Mouse (Mus musculus): ENCODE measurements at regions not wholly inside any gene's neighbourhood (a gene's known extent, or its start where the extent isn't known, plus 50 kb on each side); places are given as distances from the start of the nearest gene placed in this dataset.
A peak's percentile ranks its signal among the peaks of the same experiment; 100 is the strongest.
"Not testable (repeated sequence)": the region's sequence is repeated elsewhere in the genome, so short reads cannot be mapped to it uniquely, and the experiment has no call there.

- DNase-seq = peak; percentile 64
Observed at GRCm38 (mm10) chrX:99732526-99732925, 88.3 kb upstream of the Tmem28 start.

GRCm38 (mm10) chrX:99725101-99725500 lies 95.7 kb upstream of the Tmem28 start:
- DNase-seq = no peak

DNA sequence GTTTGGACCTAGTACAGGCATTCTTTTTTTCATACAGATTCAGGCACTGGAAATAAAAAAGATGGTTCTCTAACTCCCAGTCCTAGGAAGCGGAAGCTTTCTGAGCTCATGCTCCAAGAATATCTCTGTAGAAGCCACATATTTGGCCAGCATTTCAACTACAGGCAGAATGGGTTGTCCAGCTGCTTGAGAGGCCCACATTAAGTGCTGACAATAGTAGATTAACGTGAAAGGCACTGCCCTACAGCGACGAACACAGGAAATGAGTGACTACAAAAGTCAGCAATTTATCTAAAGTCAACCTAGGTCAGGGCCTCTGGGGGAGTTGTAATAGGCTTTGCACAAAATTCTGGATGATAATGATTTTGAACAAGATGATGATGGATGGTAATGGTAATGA lies 125.5 kb upstream of the Tmem28 start:
- DNase-seq = no peak

DNA sequence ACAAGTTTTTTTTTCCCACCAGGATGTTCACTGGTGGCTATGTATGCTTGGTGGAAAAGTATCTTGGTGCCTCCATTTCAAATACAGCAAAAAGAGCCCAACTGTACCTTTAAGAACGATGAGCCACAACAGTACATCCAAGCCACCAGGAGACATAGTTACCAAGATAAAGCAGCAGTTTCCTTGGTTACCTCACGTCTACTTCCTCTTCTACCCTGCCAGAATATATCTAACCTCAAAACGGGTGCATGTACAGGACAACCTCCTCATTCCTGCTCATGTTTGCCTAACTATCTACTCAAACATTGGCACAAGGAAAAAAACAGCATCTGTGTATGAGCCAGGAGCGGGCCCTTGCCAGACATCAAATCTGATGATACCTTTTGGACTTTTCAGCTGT lies 129.8 kb upstream of the Tmem28 start:
- no peak for DNase-seq

DNA sequence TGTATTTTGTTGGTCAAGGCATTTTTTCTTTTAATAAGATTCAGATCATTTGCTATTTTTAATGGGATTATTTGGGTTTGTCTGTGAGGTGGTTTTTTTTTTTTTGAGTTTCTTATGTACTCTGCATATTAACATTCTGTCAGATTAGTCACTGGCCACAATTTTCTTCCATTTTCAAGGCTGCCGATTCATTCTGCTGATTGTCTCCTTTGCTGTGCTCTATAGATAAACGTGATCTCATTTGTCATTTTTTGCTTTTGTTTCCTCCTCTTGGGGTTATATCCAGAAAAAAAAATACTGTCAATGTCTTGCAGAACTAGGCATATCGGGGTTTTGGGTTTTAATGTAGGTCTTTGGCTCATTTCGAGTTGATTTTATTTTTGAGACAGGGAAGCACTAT lies 131.1 kb upstream of the Tmem28 start:
- DNase-seq = no peak

DNA sequence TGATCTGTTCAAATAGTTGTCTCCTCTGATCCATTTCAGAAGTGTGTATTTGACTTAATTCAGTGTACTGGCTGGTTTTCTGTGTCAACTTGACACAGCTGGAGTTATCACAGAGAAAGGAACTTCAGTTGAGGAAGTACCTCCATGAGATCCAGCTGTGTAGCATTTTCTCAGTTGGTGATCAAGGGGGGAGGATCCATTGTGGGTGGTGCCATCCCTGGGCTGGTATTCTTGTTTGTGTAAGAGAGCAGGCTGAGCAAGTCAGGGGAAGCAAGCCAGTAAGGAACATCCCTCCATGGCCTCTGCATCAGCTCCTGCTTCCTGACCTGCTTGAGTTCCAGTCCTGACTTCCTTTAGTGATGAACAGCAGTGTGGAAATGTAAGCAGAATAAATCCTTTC lies 138.3 kb upstream of the Tmem28 start:
- not testable (repeated sequence) for DNase-seq

DNA sequence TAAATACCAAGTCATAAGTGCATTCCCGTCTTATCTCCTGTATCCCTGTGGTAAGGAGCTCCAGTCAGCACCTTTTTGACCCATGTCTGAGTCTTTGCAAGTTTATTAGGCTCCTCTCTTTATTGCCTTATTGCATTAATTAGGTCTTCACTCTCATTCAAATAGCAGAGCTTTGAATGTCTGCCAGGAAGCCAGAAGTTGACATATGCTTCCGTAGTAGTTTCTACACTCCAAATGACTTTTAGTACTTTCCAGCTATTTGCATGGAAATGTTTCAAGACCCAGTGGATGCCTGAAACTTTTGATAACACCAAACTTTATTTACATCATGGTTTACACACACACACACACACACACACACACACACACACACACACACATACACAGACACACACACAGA lies 153.2 kb upstream of the Tmem28 start:
- no peak for DNase-seq

- no peak for DNase-seq
Observed at GRCm38 (mm10) chrX:99662566-99662965, 158.3 kb upstream of the Tmem28 start.

- DNase-seq = peak; percentile 14
Observed at GRCm38 (mm10) chrX:99659496-99660140, 161.2 kb upstream of the Tmem28 start.

DNA sequence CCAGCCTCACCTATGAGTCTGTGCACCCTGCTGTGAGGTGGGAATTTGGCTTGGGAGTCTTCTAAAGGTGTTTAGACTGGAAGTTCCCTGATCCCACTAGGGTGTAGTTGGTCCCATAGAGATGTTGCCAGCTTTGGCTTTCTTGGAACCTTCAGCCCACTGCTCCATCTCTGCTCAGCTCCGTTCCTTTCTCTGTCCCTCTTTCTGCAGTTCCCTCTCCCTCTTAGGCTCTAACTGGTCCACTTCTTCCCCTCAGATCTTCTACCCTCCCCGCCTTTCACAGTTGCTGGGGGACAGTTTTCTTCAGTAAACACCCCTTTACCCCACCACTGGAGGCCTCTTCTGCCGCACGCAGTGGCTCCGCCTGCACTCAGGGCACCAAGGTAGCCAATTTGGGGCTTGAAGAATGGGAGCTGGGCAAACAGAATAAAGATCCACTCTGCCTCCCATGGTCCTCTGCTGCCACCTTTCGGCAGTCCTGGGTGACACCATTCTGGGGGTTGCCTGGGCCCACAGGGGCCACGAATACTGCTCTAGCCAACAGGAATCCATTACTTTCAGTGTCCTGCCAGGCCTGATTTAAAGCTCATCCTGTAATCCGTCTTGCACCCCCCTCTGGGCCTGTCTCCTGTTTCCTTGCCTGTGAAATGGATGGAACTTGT lies 162.9 kb upstream of the Tmem28 start:
- peak; percentile 24 for DNase-seq

- no peak for DNase-seq
Observed at GRCm38 (mm10) chrX:99656988-99657387, 163.8 kb upstream of the Tmem28 start.

- no peak for DNase-seq
Observed at GRCm38 (mm10) chrX:99632211-99632775, 161.2 kb upstream of the Pja1 start.

GRCm38 (mm10) chrX:99624515-99625179 lies 153.6 kb upstream of the Pja1 start:
- DNase-seq = no peak

GRCm38 (mm10) chrX:99612130-99612759 lies 141.2 kb upstream of the Pja1 start:
- DNase-seq = no peak

DNA sequence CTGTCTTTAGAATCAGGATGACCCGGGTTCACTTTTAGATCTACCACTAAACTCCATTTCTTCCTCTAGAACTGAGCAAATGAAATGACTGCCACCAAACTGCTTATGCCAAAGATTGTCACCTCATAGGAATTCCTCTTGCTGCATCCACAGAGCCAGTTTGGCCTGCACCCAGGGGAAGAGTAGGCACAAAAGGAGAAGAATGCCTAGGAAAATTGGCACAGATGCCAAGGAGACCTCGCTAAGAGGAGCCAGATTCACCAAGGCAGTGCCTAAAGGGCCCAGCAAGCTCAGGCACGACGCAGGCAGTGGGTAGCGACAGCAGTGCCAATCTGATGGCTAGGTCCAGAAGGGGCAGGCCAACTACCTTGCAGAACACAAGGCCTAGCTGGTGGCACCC lies 139.0 kb upstream of the Pja1 start:
- DNase-seq = no peak

GRCm38 (mm10) chrX:99609591-99609990 lies 138.5 kb upstream of the Pja1 start:
- DNase-seq = no peak

DNA sequence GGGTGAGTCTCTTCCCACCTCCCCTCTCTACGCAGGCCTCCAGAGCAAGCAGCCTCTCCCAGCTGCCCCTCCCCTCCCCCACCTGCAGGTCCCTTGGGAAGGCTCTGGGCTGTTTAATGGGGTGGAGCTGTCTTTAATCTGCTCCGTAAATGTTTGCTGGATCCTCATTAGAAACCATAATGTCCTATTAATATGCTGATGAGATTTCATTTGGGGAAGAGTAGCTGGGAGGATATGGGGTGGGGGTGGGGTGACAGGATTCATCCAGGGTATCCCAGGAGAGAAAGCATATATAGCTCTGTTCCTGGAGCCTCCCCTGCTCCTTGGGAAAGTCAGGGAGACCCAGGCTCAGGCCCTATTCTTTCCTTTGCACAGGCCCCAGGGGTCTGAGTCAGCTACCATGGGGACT lies 137.2 kb upstream of the Pja1 start:
- no peak for DNase-seq

DNA sequence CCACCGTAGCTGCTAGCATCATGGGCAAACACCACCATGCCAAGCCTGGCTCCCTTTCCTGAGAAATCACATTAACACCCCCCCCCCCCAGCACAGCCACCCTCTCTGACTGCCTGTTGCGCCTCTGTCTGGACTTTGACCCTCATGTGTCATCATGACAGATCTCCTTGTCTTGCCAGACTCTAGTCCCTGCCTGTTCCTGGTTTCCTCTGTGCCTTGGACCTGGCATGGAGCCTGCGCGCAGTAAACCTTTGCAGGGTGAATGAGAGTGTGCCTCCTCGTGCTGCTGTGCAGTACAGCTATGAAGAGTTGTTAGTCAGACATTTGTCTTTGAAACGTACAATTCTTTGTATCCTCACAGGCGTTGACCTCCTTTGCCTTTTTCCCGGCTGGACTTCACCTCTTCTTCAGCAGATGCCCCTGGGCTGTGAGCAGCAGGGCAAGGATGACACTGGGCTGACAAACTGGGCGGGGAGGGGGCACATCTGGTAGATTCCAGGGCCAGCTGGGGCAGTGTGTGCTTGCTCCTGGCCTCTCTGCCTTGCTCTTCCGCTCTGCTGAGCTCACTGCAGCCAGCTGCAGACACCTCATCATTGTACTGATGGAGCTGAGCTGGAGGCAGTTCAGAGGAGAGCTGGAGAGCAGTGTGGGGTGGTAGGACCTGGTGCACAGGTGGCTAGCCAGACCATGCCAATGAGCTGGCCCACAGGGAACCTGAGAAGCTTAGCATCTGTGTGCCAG lies 134.2 kb upstream of the Pja1 start:
- no peak for DNase-seq

DNA sequence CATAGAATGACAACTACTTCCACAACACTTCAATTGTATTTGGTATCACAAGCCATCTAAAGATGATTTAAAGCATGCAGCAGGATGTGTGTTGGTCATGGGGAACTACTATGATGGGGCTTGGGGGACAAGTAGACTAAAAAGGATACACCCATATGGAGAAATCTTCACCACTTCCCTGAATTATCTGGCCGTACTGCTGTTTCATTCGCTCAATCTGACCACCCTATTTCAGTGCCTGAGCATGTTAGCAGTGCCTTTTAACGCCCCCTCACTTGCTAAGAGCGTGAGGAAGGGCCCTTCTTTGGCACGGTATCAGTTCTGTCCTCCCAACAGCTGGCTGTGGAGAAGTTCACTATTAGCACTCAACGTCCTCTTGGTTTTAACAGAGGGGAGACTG lies 132.6 kb upstream of the Pja1 start:
- no peak for DNase-seq

DNA sequence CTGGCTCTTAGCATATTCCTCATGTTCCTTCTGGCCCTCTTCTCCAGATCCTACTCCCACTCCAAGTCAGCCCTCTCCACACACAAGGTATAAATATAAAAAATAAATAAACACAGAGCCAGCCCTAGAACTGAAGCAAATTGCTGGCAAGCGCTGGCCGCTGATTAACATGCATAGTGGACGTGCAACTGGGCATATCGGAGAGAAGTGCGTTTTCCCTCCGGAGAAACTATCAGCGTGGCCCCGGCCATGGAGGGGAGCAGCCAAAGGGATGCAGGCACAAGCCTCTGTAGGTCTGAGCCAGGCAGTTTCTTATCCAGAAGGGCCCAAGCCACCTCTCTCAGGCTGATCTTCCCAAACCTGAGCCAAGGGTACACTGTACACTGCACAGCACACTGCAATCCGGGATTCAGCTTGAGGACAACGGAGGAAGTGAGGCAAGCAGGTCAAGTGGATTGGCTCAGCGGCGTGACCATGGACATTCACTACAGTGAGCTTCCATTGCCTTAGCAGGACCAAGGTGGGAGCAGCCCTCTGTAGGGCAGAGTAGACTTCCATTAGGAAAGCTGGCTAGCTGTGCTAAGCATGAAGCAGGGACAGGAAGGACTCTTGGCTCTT lies 131.3 kb upstream of the Pja1 start:
- DNase-seq = no peak

- no peak for DNase-seq
Observed at GRCm38 (mm10) chrX:99595493-99595892, 124.4 kb upstream of the Pja1 start.

Measured in gastrocnemius, postnatal 25 days (tissue).